Comparison of ENCODE assay signal across 29 mouse cellular contexts in genomic region chrX:157080025-157080424, GRCm38 (mm10).
DNase-seq lines count a peak whose midpoint lies in the region; ATAC-seq and TF ChIP-seq lines count a peak whose summit lies in the region.
"Had no signal": no experiment of that assay in that cellular context is flagged by ENCODE, and none has a peak within 500 bp of the region (broad histone marks: within the 10 kb centered on the region; RNA-seq: fewer than 3 reads in every experiment).

No protein-coding gene starts in this region.

- 0 out of 2 replicates have a peak, but pooled peaks have one; percentile 10 for ATAC-seq in cerebellum, adult (ENCODE audit: insufficient number of reproducible peaks, low FRiP score, low TSS enrichment)
- no peak for ATAC-seq in heart, embryonic 13.5 days (ENCODE audit: extremely low read depth, insufficient number of reproducible peaks, low FRiP score, low TSS enrichment)
- ATAC-seq in hindbrain, embryonic 11.5 days (ENCODE audit: low FRiP score): no peak
- ATAC-seq: activated CD4-positive, CD25-positive, alpha-beta regulatory T cell, adult 4 months; forebrain, embryonic 16.5 days; inflammation-experienced regulatory T-cells, adult 6 months; liver, embryonic 12.5 days; liver, postnatal 0 days had no signal

- H3K9me3 ChIP-seq in heart, embryonic 13.5 days: no peaks in the 10 kb centered on the region
- H3K9me3 ChIP-seq in hindbrain, embryonic 10.5 days: no peaks in the 10 kb centered on the region
- no peaks in the 10 kb centered on the region for H3K9me3 ChIP-seq in hindbrain, embryonic 11.5 days (ENCODE audit: control insufficient read depth, low read length)
- H3K9me3 ChIP-seq: hindbrain, embryonic 15.5 days; kidney, embryonic 15.5 days; liver, embryonic 12.5 days; megakaryocyte, embryonic 14.5 days; midbrain, embryonic 12.5 days; neural tube, embryonic 13.5 days had no signal

- H3K27me3 ChIP-seq in heart, embryonic 13.5 days (replicated peaks): no peaks in the 10 kb centered on the region
- H3K27me3 ChIP-seq in hindbrain, embryonic 10.5 days (ENCODE audit: insufficient read depth, poor library complexity, severe bottlenecking): no peaks in the 10 kb centered on the region
- no peaks in the 10 kb centered on the region for H3K27me3 ChIP-seq in hindbrain, embryonic 11.5 days (ENCODE audit: control insufficient read depth, insufficient read depth, low read length)
- H3K27me3 ChIP-seq: hindbrain, embryonic 15.5 days; kidney, embryonic 15.5 days; liver, embryonic 12.5 days; megakaryocyte, embryonic 14.5 days; midbrain, embryonic 12.5 days; neural tube, embryonic 13.5 days had no signal

- 0 out of 2 replicates have a peak overlapping the region, but pooled peaks have one; percentile 10 for H3K4me2 ChIP-seq in heart, embryonic 13.5 days
- no peak overlapping the region for H3K4me2 ChIP-seq in hindbrain, embryonic 11.5 days (replicated peaks; ENCODE audit: low read depth, low read length)
- H3K4me2 ChIP-seq: hindbrain, embryonic 15.5 days; kidney, embryonic 15.5 days; liver, embryonic 12.5 days; midbrain, embryonic 12.5 days; neural tube, embryonic 13.5 days had no signal

- H3K9ac ChIP-seq in heart, embryonic 13.5 days: no peak overlapping the region
- H3K9ac ChIP-seq in hindbrain, embryonic 11.5 days (ENCODE audit: low read depth, low read length): no peak overlapping the region
- H3K9ac ChIP-seq: hindbrain, embryonic 15.5 days; kidney, embryonic 15.5 days; liver, embryonic 12.5 days; liver, postnatal 0 days; midbrain, embryonic 12.5 days; neural tube, embryonic 13.5 days had no signal

- peak overlapping the region; percentile 55 for H3K27ac ChIP-seq in heart, embryonic 13.5 days (replicated peaks)
- peak overlapping the region; percentile 36; the same call in 1 of the 2 replicates for H3K27ac ChIP-seq in layer of hippocampus, adult 2 months
- H3K27ac ChIP-seq in hindbrain, embryonic 10.5 days: no peak overlapping the region
- no peak overlapping the region for H3K27ac ChIP-seq in hindbrain, embryonic 11.5 days (ENCODE audit: low read depth, low read length)
- H3K27ac ChIP-seq: hindbrain, embryonic 15.5 days; kidney, embryonic 15.5 days; liver, embryonic 12.5 days; midbrain, embryonic 12.5 days; neural tube, embryonic 13.5 days; stomach, postnatal 0 days had no signal

- intact Hi-C loops in heart, postnatal 14 days (cut with DNase I): no loop called here

- TF ChIP-seq CTCF in layer of hippocampus, adult 2 months (conservative IDR thresholded peaks at IDR 0.05): no peak

- no peaks in the 10 kb centered on the region for H3K36me3 ChIP-seq in heart, embryonic 13.5 days
- H3K36me3 ChIP-seq in hindbrain, embryonic 10.5 days: no peaks in the 10 kb centered on the region
- no peaks in the 10 kb centered on the region for H3K36me3 ChIP-seq in hindbrain, embryonic 11.5 days (ENCODE audit: control insufficient read depth, insufficient read depth, low read length)
- H3K36me3 ChIP-seq: hindbrain, embryonic 15.5 days; kidney, embryonic 15.5 days; liver, embryonic 12.5 days; midbrain, embryonic 12.5 days; neural tube, embryonic 13.5 days had no signal

- no peaks in the 10 kb centered on the region for H3K4me1 ChIP-seq in heart, embryonic 13.5 days
- H3K4me1 ChIP-seq in hindbrain, embryonic 10.5 days (replicated peaks): no peaks in the 10 kb centered on the region
- no peaks in the 10 kb centered on the region for H3K4me1 ChIP-seq in hindbrain, embryonic 11.5 days (replicated peaks; ENCODE audit: control insufficient read depth, insufficient read depth, low read length)
- H3K4me1 ChIP-seq: hindbrain, embryonic 15.5 days; kidney, embryonic 15.5 days; liver, embryonic 12.5 days; megakaryocyte, embryonic 14.5 days; midbrain, embryonic 12.5 days; neural tube, embryonic 13.5 days had no signal

- no peak overlapping the region for H3K4me3 ChIP-seq in heart, embryonic 13.5 days
- H3K4me3 ChIP-seq in layer of hippocampus, adult 2 months: no peak overlapping the region
- no peak overlapping the region for H3K4me3 ChIP-seq in hindbrain, embryonic 10.5 days
- H3K4me3 ChIP-seq in hindbrain, embryonic 11.5 days (ENCODE audit: low read depth, low read length): no peak overlapping the region
- H3K4me3 ChIP-seq: erythroblast, embryonic 14.5 days; hindbrain, embryonic 15.5 days; kidney, embryonic 15.5 days; liver, embryonic 12.5 days; megakaryocyte, embryonic 14.5 days; midbrain, embryonic 12.5 days; neural tube, embryonic 13.5 days had no signal

- DNase-seq in cerebellum, adult 11-12 months: no peak
- DNase-seq in heart, postnatal 14 days: no peak
- DNase-seq in layer of hippocampus, adult 2 months (ENCODE audit: low spot score in 2 of 2): peak in 1 of 2 experiments; percentile 0
- DNase-seq in layer of hippocampus, postnatal 14 days (ENCODE audit: low spot score in 2 of 2): no peak
- no peak for DNase-seq in hindbrain, embryonic 10.5 days (ENCODE audit: low spot score)
- no peak for DNase-seq in hindbrain, embryonic 11.5 days (ENCODE audit: low spot score)
- DNase-seq: gastrocnemius, postnatal 25 days; kidney, adult 18-20 months; kidney, postnatal 25 days; layer of hippocampus, postnatal 36 days; left cerebral cortex, postnatal 4 days; liver, postnatal 0 days; lung, postnatal 36 days; right cerebral cortex, postnatal 4 days; thymus, adult 2 months; thymus, postnatal 36 days had no signal

Comparison
In these comparisons a context has a peak if more than half of its experiments do, and no peak if none do; other contexts are left out.
1. H3K27ac ChIP-seq: peak in heart, embryonic 13.5 days (single experiment) and layer of hippocampus, adult 2 months (single experiment); none in hindbrain, embryonic 10.5 days (single experiment) and hindbrain, embryonic 11.5 days (single experiment).